Mouse (Mus musculus): Measurements from ENCODE around the gene Clic6. TPM values are rescaled to one million over a fixed set of nuclear protein-coding genes. Genes with fewer than 3 reads are reported as not detected.

Gene Clic6
- total and polyA plus RNA-seq, 3 experiments, result not detected

DNA sequence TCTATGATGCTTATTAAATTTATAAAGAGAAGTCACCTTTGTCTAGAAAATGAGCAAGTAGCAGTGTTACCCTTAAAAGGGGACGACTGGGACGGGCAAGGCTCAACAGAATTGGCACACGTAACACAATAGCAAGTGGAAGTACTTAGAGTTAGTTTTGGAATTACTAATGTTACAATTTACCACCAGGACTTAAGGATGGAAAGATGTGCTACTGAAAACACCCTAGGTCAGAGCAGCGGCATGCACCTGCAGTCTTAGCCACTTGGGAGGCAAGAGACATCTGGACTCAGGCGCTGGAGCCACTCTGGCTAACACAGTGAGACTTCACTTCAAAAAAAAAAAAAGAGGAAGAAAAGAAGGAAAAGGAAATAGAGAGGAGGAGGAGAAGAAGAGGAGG lies 29.6 kb upstream of the Clic6 start:
- H3K79me2 ChIP-seq (ENCODE audit: control insufficient read depth, insufficient read depth, low read length, poor library complexity), result no peaks in the 10 kb centered on the region
- H3K27ac ChIP-seq (ENCODE audit: control insufficient read depth, low read depth, low read length), result no peak overlapping the region
- no peaks in the 10 kb centered on the region for H3K36me3 ChIP-seq (ENCODE audit: control insufficient read depth in 1 of 2, insufficient read depth in 2 of 2, low read length in 2 of 2)
- H3K27me3 ChIP-seq (ENCODE audit: control insufficient read depth in 1 of 2, insufficient read depth in 2 of 2, low read length in 2 of 2), result no peaks in the 10 kb centered on the region
- TF ChIP-seq UBTF (IDR thresholded peaks at IDR 0.05; ENCODE audit: borderline replicate concordance, insufficient read depth, low read depth, low read length) (no peak), SIN3A (IDR thresholded peaks at IDR 0.05; ENCODE audit: low read length) (no peak), NRF1 (IDR thresholded peaks at IDR 0.05; ENCODE audit: insufficient read depth, low read depth, low read length, poor library complexity, severe bottlenecking) (no peak), CHD1 (IDR thresholded peaks at IDR 0.05; ENCODE audit: low read depth, low read length) (no peak), JUND (IDR thresholded peaks at IDR 0.05; ENCODE audit: low read depth, low read length) (no peak), SMC3 (IDR thresholded peaks at IDR 0.05; ENCODE audit: low read depth, low read length) (no peak), TBP (IDR thresholded peaks at IDR 0.05; ENCODE audit: low read depth, low read length) (no peak), ZNF384 (IDR thresholded peaks at IDR 0.05; ENCODE audit: low read depth, low read length) (no peak)
- H3K9ac ChIP-seq (ENCODE audit: control insufficient read depth, low read depth, low read length, poor library complexity, severe bottlenecking), result no peak overlapping the region
- no peaks in the 10 kb centered on the region for H3K4me1 ChIP-seq (ENCODE audit: control insufficient read depth in 1 of 2, insufficient read depth in 2 of 2, low read length in 2 of 2)
- no peak overlapping the region for H3K4me3 ChIP-seq (ENCODE audit: control insufficient read depth in 1 of 2, insufficient read depth in 1 of 2, low read depth in 2 of 2, low read length in 2 of 2)
- no peaks in the 10 kb centered on the region for H3K9me3 ChIP-seq (replicated peaks; ENCODE audit: insufficient read depth, low read length)
- DNase-seq (ENCODE audit: low read depth, low spot score), result no peak

DNA sequence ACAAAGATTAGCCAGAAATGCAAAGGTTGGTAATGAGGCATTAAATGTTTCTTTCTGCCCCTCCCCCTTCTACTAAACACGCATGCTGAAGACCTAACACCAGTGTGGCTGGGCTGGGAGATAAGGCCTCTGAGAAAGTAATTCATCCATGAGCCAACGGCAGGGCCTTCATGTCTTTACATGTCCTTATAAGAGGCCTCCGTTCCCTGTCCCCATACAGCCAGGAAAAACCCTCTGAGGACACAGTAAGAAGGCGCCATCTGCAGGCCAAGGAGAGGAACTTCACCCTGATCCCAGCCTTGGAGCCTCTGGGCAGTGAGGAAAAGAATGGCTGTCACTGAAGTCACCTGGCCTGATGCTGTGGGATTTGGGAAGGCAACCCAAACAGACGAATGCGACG lies 27.9 kb upstream of the Clic6 start:
- Histone ChIP-seq H3K9me3 (replicated peaks; ENCODE audit: insufficient read depth, low read length) (no peaks in the 10 kb centered on the region), H3K79me2 (ENCODE audit: control insufficient read depth, insufficient read depth, low read length, poor library complexity) (no peaks in the 10 kb centered on the region), H3K27ac (ENCODE audit: control insufficient read depth, low read depth, low read length) (no peak overlapping the region), H3K9ac (ENCODE audit: control insufficient read depth, low read depth, low read length, poor library complexity, severe bottlenecking) (no peak overlapping the region), H3K27me3 (ENCODE audit: control insufficient read depth in 1 of 2, insufficient read depth in 2 of 2, low read length in 2 of 2) (no peaks in the 10 kb centered on the region), H3K4me3 (ENCODE audit: control insufficient read depth in 1 of 2, insufficient read depth in 1 of 2, low read depth in 2 of 2, low read length in 2 of 2) (no peak overlapping the region), H3K4me1 (ENCODE audit: control insufficient read depth in 1 of 2, insufficient read depth in 2 of 2, low read length in 2 of 2) (no peaks in the 10 kb centered on the region), H3K36me3 (ENCODE audit: control insufficient read depth in 1 of 2, insufficient read depth in 2 of 2, low read length in 2 of 2) (no peaks in the 10 kb centered on the region)
- DNase-seq (ENCODE audit: low read depth, low spot score), result peak; percentile 73
- TF ChIP-seq BHLHE40 (IDR thresholded peaks at IDR 0.05; ENCODE audit: borderline replicate concordance, low read depth, low read length), result no peak
- TF ChIP-seq JUND (IDR thresholded peaks at IDR 0.05; ENCODE audit: low read depth, low read length), result no peak
- TF ChIP-seq ZNF384 (IDR thresholded peaks at IDR 0.05; ENCODE audit: low read depth, low read length), result no peak
- no peak for TF ChIP-seq GABPA (IDR thresholded peaks at IDR 0.05; ENCODE audit: low read depth, low read length)
- TF ChIP-seq MAFK (IDR thresholded peaks at IDR 0.05; ENCODE audit: borderline replicate concordance, low read depth, low read length), result no peak
- no peak for TF ChIP-seq CHD1 (IDR thresholded peaks at IDR 0.05; ENCODE audit: low read depth, low read length)
- TF ChIP-seq MEF2A (IDR thresholded peaks at IDR 0.05; ENCODE audit: extremely low read depth, insufficient replicate concordance, low read depth, low read length, poor library complexity, severe bottlenecking), result no peak
- TF ChIP-seq USF1 (IDR thresholded peaks at IDR 0.05; ENCODE audit: low read depth, low read length), result no peak
- no peak for TF ChIP-seq RCOR1 (IDR thresholded peaks at IDR 0.05; ENCODE audit: low read depth, low read length)
- no peak for TF ChIP-seq NRF1 (IDR thresholded peaks at IDR 0.05; ENCODE audit: insufficient read depth, low read depth, low read length, poor library complexity, severe bottlenecking)
- TF ChIP-seq MAZ (IDR thresholded peaks at IDR 0.05; ENCODE audit: low read depth, low read length), result no peak
- no peak for TF ChIP-seq MXI1 (IDR thresholded peaks at IDR 0.05; ENCODE audit: low read depth, low read length)
- TF ChIP-seq MYC (IDR thresholded peaks at IDR 0.05; ENCODE audit: low read depth, low read length), result no peak
- TF ChIP-seq ETS1 (IDR thresholded peaks at IDR 0.05; ENCODE audit: low read depth, low read length), result no peak
- TF ChIP-seq HCFC1 (IDR thresholded peaks at IDR 0.05; ENCODE audit: low read depth, low read length), result no peak
- peak; percentile 81 for TF ChIP-seq SMC3 (IDR thresholded peaks at IDR 0.05; ENCODE audit: low read depth, low read length)
- TF ChIP-seq ZC3H11A (IDR thresholded peaks at IDR 0.05; ENCODE audit: low read depth, low read length), result peak; percentile 63
- TF ChIP-seq CTCF (IDR thresholded peaks at IDR 0.05 in 2 of 3, conservative IDR thresholded peaks at IDR 0.05 in 1 of 3; ENCODE audit: control insufficient read depth in 1 of 3, insufficient read depth in 1 of 3, low read depth in 2 of 3, low read length in 3 of 3, poor library complexity in 1 of 3, severe bottlenecking in 1 of 3), result peak; percentile 85 to 93 (median 90)
- peak; percentile 89 for TF ChIP-seq RAD21 (IDR thresholded peaks at IDR 0.05; ENCODE audit: low read depth, low read length)
- no peak for TF ChIP-seq EP300 (IDR thresholded peaks at IDR 0.05; ENCODE audit: low read depth in 1 of 2, low read length in 2 of 2)
- no peak for TF ChIP-seq ZKSCAN1 (IDR thresholded peaks at IDR 0.05; ENCODE audit: low read depth, low read length)
- no peak for TF ChIP-seq NELFE (IDR thresholded peaks at IDR 0.05; ENCODE audit: low read depth, low read length)
